Mouse (Mus musculus): ENCODE measurements around the gene Cdc37l1. TPM values are rescaled to one million over a fixed set of nuclear protein-coding genes. Genes with fewer than 3 reads are reported as not detected.

Cdc37l1 gene
- 2.4 and 2.5 TPM in 2 replicates for polyA plus RNA-seq (2012; rRNA removed)

GRCm38 (mm10) chr19:28990194-28990589, at the start of gene Cdc37l1:
Gene Cdc37l1, plus strand, starts transcription at chr19:28990352.

GRCm38 (mm10) chr19:28963842-28964551, 26.2 kb upstream of the Cdc37l1 start, which contains the start of gene Plpp6:
Gene Plpp6, plus strand, starts transcription at chr19:28963953.

GRCm38 (mm10) chr19:28967652-28968051, 22.5 kb upstream of the Cdc37l1 start, which contains the start of gene 4430402I18Rik:
Gene 4430402I18Rik, minus strand, starts transcription at chr19:28967800.

GRCm38 (mm10) chr19:29047334-29048170, 57.4 kb downstream of the Cdc37l1 start, which contains the start of gene Ak3:
Gene Ak3, minus strand, starts transcription at chr19:29047961.

Other genes starting within 250 kb of the Cdc37l1 start
- 0.15 and 0.16 TPM in 2 replicates for gene Slc1a1, start 155.3 kb upstream of the Cdc37l1 start, polyA plus RNA-seq (2012; rRNA removed)
- gene Plpp6, start 26.4 kb upstream of the Cdc37l1 start, polyA plus RNA-seq (2012; rRNA removed): 6.4 and 11.5 TPM in 2 replicates
- 0.05 and 0.31 TPM in 2 replicates for gene 4430402I18Rik, start 22.6 kb upstream of the Cdc37l1 start, polyA plus RNA-seq (2012; rRNA removed)
- gene Ak3, start 57.6 kb downstream of the Cdc37l1 start, polyA plus RNA-seq (2012; rRNA removed): 77.9 and 129 TPM in 2 replicates
- 7.2 and 12.8 TPM in 2 replicates for gene Rcl1, start 111.0 kb downstream of the Cdc37l1 start, polyA plus RNA-seq (2012; rRNA removed)